Mouse (Mus musculus) ES-E14 (cell line): Measurements from ENCODE around the gene Bpi. TPM values are rescaled to one million over a fixed set of nuclear protein-coding genes. Genes with fewer than 3 reads are reported as not detected.
A peak's percentile ranks its signal among the peaks of the same experiment; 100 is the strongest.

ENCODE experiments used
- DNase-seq: peaks from one replicate; pipeline ENCODE4 v3.0.0-alpha.2; 2013; ENCODE audit warnings: low read depth, low spot score
- H3K27ac ChIP-seq: 2 replicates; pipeline ENCODE4 v1.5.1; 2012; ENCODE audit warnings: low read depth, mild to moderate bottlenecking, low read length, moderate library complexity, mixed read lengths; ENCODE audit not compliant: poor library complexity, insufficient read depth, severe bottlenecking
- H3K36me3 ChIP-seq: 2 replicates; pipeline ENCODE4 v1.6.1; 2012; ENCODE audit warnings: mild to moderate bottlenecking, low read length, moderate library complexity, mixed read lengths; ENCODE audit not compliant: control insufficient read depth, poor library complexity, insufficient read depth, severe bottlenecking
- H3K4me1 ChIP-seq, 2 experiments: fragments of 150-350 bp in 1 of 2; sonication (generic) in 1 of 2; 2 replicates each; pipeline ENCODE4 v1.6.1; 2012; ENCODE audit warnings: low read length in 2 of 2, mild to moderate bottlenecking in 1 of 2, mixed read lengths in 1 of 2; ENCODE audit not compliant: control insufficient read depth in 2 of 2, insufficient read depth in 2 of 2, poor library complexity in 1 of 2
- H3K4me3 ChIP-seq, 2 experiments: fragments of 150-350 bp in 1 of 2; sonication (generic) in 1 of 2; 2 replicates each; pipeline ENCODE4 v1.5.1; 2012; ENCODE audit warnings: low read length in 2 of 2, low read depth in 1 of 2, mild to moderate bottlenecking in 1 of 2, mixed read lengths in 1 of 2; ENCODE audit not compliant: insufficient read depth in 1 of 2, poor library complexity in 1 of 2, severe bottlenecking in 1 of 2
- H3K9ac ChIP-seq: 2 replicates; pipeline ENCODE4 v1.6.1; 2012; ENCODE audit warnings: low read depth, mild to moderate bottlenecking, low read length, mixed read lengths; ENCODE audit not compliant: poor library complexity, insufficient read depth, severe bottlenecking
- H3K9me3 ChIP-seq: fragments of 150-350 bp; sonication (generic); 2 replicates; pipeline ENCODE4 v1.6.1; 2012; ENCODE audit warnings: low read depth, mild to moderate bottlenecking, low read length; ENCODE audit not compliant: control insufficient read depth, insufficient read depth
- CHD2 ChIP-seq: IDR thresholded peaks from 2 replicates; pipeline ENCODE4 v1.6.1; 2014; ENCODE audit warnings: mild to moderate bottlenecking, low read depth, low read length, inconsistent platforms
- HCFC1 ChIP-seq: IDR thresholded peaks from 2 replicates; pipeline ENCODE4 v1.6.1; 2012; ENCODE audit warnings: low read length, inconsistent platforms, borderline replicate concordance; ENCODE audit not compliant: insufficient read depth
- MAFK ChIP-seq: IDR thresholded peaks from 2 replicates; pipeline ENCODE4 v1.6.1; 2014; ENCODE audit warnings: mild to moderate bottlenecking, low read depth, low read length, inconsistent platforms; ENCODE audit not compliant: insufficient read depth
- ZC3H11A ChIP-seq: IDR thresholded peaks from 2 replicates; pipeline ENCODE4 v1.6.1; 2012; ENCODE audit warnings: low read depth, mild to moderate bottlenecking, inconsistent platforms, low read length, borderline replicate concordance
- ZNF384 ChIP-seq: IDR thresholded peaks from 2 replicates; pipeline ENCODE4 v1.6.1; 2012; ENCODE audit warnings: low read depth, low read length, inconsistent platforms
- in situ Hi-C, 2 experiments: fragments of 600-800 bp; cut with MboI; formaldehyde crosslinking; loops; one replicate each; pipeline ENCODE4 v1.15.1; 2025; ENCODE audit warnings: low sequenced_read_pairs in 2 of 2, inconsistent platforms in 1 of 2; ENCODE audit not compliant: unreplicated experiment in 2 of 2
- total RNA-seq: library from RNA; depleted of rRNA; stranded (reverse); fragments of 300-350 nt; gene quantifications from 2 replicates; pipeline ENCODE4 v1.2.3, GENCODE M21; 2012

Gene Bpi
- total RNA-seq, 1 experiment: 0.31 TPM

DNA sequence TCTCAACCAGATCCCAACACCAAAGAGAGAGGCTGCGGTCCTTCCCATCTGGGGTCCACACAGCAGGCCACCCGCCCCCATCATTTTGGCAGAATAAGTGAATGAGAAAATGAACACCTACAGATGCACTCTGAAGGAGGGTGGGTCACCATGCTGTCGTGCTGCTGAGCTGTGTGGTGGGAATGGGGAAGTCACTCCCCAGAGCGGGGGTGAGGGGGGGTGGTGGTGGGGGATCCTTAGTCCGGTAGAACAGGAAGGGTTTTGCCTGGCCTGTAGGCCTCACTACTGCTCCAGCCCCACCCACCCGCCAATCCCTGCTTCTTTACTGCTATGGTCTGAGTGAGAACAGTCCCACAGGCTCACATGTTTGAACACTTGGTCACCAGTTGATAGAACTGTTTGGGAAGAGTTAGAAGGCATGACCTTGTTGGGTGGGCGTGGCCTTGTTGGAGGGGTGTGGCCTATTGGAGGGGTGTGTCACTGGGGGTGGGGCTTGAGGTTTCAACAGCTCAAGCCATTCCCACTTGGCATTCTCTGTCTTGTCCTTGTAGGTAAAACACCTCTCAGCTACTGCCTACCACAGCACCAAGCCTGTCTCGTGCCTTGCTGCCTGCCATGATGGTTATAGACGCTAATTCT is 36.3 kb upstream of the Bpi start:
- in situ Hi-C loops: no loop called here
- Histone ChIP-seq H3K27ac (no peak overlapping the region), H3K4me1 (no peaks in the 10 kb centered on the region), H3K36me3 (no peaks in the 10 kb centered on the region), H3K9me3 (no peaks in the 10 kb centered on the region), H3K9ac (no peak overlapping the region), H3K4me3 (no peak overlapping the region)
- DNase-seq: no peak
- TF ChIP-seq ZNF384: no peak
- TF ChIP-seq MAFK: no peak
- no peak for TF ChIP-seq ZC3H11A
- TF ChIP-seq HCFC1: no peak
- TF ChIP-seq CHD2: no peak

DNA sequence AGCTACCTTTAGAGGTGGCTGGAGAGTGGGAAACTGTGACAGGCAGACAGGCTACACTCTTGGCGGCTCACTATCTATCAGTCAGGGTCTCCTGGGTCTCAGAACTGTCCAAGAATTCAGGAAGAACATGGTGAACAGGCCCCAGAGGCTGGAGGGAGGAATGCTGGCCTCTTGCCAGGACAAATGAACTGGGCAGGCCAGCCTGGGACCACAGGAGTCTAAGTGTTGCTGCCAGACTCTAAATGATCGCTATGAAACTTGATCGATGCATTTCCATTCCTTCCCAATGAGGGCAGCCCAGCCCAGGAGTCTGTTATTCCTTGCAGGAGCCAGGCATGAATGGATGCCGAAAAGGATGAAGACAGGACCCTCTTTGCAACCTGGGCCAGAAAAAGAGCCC is 35.2 kb upstream of the Bpi start:
- TF ChIP-seq CHD2 (no peak), MAFK (no peak), ZNF384 (no peak), HCFC1 (no peak), ZC3H11A (no peak)
- in situ Hi-C loops: no loop called here
- DNase-seq: no peak
- Histone ChIP-seq H3K9ac (no peak overlapping the region), H3K4me1 (no peaks in the 10 kb centered on the region), H3K36me3 (no peaks in the 10 kb centered on the region), H3K27ac (no peak overlapping the region), H3K4me3 (no peak overlapping the region), H3K9me3 (no peaks in the 10 kb centered on the region)

DNA sequence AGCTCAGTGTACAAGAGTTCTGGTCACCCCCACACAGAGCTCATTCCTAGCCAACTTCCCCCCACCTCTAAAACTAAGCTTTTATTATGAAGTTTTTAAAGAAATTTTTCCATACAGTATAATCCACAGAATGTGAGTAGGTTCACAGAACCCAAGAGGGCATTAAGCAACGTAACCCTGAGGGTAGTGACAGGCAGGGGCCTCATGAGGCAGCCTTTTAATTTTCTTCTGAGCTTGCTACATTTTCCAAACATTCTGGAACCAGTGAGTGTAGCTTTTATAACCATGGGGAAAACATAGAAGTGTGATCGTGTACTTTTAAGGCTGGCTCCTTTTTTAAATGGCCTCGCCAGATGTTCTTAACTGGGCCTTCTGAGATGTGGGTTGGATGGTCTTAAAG is 34.4 kb upstream of the Bpi start:
- Histone ChIP-seq H3K4me3 (no peak overlapping the region), H3K9ac (no peak overlapping the region), H3K4me1 (no peaks in the 10 kb centered on the region), H3K36me3 (no peaks in the 10 kb centered on the region), H3K27ac (no peak overlapping the region), H3K9me3 (no peaks in the 10 kb centered on the region)
- no peak for DNase-seq
- in situ Hi-C loops: no loop called here
- TF ChIP-seq MAFK (no peak), CHD2 (no peak), HCFC1 (no peak)

DNA sequence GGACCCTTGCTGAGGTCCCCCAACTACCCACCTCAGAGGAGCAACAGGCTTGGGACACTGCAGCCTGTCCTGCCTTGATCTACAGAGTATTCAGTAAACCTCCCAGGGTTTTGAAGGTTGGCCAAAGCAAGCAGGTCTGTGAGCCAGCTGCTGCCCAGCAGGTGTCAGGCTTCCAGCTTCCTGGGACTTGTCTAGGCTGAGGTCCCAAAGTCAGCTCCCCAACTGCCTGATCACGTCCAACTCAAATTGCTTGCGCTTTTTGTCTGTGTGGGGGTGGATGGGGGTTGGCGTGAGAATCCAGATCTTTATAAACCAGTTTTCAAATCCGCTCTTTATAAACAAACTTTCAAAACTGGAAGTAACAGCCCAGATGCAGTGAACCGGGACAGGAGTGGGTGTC is 32.6 kb upstream of the Bpi start:
- TF ChIP-seq HCFC1: no peak
- TF ChIP-seq MAFK: no peak
- TF ChIP-seq ZNF384: no peak
- TF ChIP-seq ZC3H11A: no peak
- no peak for TF ChIP-seq CHD2
- no peak for DNase-seq

DNA sequence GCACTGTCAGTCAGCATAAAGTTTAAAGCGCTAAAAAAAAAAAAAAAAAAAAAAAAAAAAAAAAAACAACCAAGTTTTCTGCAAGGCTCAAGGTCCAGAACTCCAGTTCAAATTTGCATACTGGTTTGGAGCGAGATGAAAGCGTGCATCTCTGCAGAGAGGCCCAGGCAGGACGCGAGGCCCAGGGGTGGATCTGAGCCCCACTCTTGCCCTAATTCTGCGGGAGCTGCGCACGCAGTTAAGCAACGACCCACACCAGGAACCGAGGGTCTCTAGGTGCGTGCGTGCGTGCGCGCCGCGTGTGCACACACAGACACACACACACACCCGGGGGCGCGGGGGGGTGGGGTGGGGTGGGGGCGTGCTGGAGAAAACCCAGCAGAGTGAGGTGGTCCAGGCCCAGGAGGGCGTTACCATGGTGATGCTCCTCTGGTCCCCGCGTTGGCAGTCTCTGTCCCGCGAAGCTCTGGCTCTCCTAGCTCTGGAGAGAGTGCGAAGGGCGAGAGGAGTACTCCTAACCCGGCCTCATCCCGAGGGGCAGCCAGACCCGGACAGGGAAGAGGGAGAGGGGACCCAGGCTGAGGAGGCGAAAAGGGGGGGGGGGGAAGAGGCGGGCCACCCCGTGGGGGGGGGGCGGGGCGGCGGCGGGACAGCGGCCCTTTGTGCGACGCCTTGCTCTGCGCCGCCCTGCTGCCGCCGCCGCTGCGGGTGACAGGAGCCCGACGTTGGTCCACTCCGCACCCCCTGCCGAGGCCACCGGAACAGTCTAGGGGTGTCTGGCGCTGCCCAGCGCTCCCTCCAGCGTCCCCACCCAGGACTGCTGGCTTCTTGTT is 29.0 kb upstream of the Bpi start, which contains the start of gene D630003M21Rik:
D630003M21Rik (minus strand) TSS at position 553 of the 833 bp plus-strand sequence.
- peak within 1 kb of the TSS; percentile 46 to 47 for H3K4me3 ChIP-seq
- H3K36me3 ChIP-seq: no peaks in the 10 kb centered on the region
- DNase-seq: no peak
- H3K4me1 ChIP-seq: peaks cover 3 to 5% of the 10 kb centered on the region in 2 experiments; a peak in 2 of 4 replicates
- in situ Hi-C loops: no loop called here
- no peak within 1 kb of the TSS for H3K27ac ChIP-seq
- no peak within 1 kb of the TSS for H3K9ac ChIP-seq
- TF ChIP-seq MAFK (no peak), ZNF384 (peak; percentile 97)
- H3K9me3 ChIP-seq: no peaks in the 10 kb centered on the region

More for the DNA sequence above, 32.6 kb upstream of the Bpi start:
- H3K27ac ChIP-seq: no peak overlapping the region
- no peaks in the 10 kb centered on the region for H3K36me3 ChIP-seq
- H3K9me3 ChIP-seq: no peaks in the 10 kb centered on the region
- peaks cover under 1 to 2% of the 10 kb centered on the region in 2 experiments; a peak in 1 of 4 replicates for H3K4me1 ChIP-seq
- in situ Hi-C loops: no loop called here
- H3K4me3 ChIP-seq: no peak overlapping the region
- no peak overlapping the region for H3K9ac ChIP-seq
